Mouse (Mus musculus): ENCODE measurements around the gene Tspan8. TPM values are rescaled to one million over a fixed set of nuclear protein-coding genes. Genes with fewer than 3 reads are reported as not detected.
A peak's percentile ranks its signal among the peaks of the same experiment; 100 is the strongest.

Gene Tspan8
- polyA plus RNA-seq (2016; fragmentation: Nextera tagmentation; extraction: Ambion mirVana) = 0.32 and 0.46 TPM in 2 replicates

DNA sequence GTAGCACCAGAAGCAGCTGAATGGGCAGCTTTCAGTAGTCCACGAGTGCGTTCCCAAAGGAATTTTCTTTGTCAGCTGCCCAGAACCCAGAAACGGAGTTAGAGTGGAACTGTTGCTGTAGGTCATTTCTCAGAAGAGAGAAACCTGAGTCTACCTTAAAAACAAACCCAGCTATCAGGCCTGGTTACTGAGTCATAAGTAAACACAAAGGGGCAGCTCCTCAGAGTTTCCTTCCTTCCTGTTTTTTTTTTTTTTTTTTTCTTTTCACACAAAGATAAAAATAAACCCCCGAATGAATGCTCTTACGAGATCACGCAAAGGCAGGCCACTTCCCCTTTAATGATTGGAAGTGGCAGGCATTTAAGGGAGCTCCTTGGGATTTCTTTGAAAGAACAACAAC is at the start of gene Tspan8:
Gene Tspan8, plus strand, starts transcription at position 322 of the 400 bp plus-strand sequence.
- Histone ChIP-seq H3K4me2 (replicated peaks) (no peak within 1 kb of the TSS), H3K4me3 (no peak within 1 kb of the TSS), H3K27ac (replicated peaks) (no peak within 1 kb of the TSS), H3K27me3 (no peaks in the 10 kb centered on the region), H3K4me1 (no peaks in the 10 kb centered on the region), H3K36me3 (no peaks in the 10 kb centered on the region), H3K9ac (replicated peaks) (no peak within 1 kb of the TSS), H3K9me3 (no peaks in the 10 kb centered on the region)
- ATAC-seq (ENCODE audit: low FRiP score, low read depth) = no peak
- 74% methylated on average over 6 of the region's 6 CpGs for WGBS

DNA sequence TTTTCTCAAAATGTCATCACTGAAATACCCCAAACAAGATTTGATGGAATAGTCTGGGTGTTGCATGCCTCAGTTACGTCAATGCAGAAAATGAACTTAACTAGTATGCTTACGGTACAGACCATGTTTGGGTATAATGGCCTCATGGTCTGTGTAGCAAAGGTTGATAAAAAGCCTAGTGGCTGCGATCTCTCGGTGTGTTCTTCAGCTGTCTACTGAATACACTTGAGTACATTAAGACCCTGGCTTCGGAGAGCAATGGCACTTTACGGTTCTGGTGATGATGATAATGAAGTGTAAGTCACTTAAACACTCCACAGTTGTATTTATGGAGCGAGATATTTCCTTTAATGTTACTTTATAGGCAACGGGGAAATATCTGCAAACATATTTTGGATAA is 46.6 kb upstream of the Tspan8 start:
- H3K27me3 ChIP-seq = no peaks in the 10 kb centered on the region
- H3K4me3 ChIP-seq = no peak overlapping the region

DNA sequence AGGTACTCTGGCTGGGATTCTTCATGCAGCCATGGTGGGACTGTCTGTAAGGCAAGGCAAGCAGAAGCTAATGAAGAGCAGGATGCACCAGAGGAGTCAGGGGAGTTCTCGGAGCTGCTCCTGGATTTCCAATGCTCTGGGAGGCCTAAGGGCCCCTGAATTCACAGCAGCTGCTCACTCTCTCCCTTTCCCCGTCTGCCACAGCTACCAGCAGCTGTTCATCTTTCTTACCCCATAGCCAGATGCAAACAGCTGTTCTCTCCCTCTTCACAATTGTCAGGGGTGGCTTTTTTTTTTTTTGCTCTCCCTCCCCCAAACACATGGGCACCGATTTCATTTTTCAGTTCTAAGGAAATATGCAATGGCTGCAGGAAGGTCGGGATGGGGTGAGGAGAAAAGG is 42.2 kb upstream of the Tspan8 start:
- no peak for ATAC-seq (ENCODE audit: low FRiP score, low read depth)
- Histone ChIP-seq H3K4me3 (no peak overlapping the region), H3K4me1 (no peaks in the 10 kb centered on the region; the same call in 1 of the 2 replicates), H3K36me3 (no peaks in the 10 kb centered on the region), H3K27me3 (no peaks in the 10 kb centered on the region), H3K9ac (replicated peaks) (no peak overlapping the region), H3K27ac (replicated peaks) (no peak overlapping the region), H3K9me3 (no peaks in the 10 kb centered on the region), H3K4me2 (replicated peaks) (no peak overlapping the region)
- WGBS = 59% methylated on average over 4 of the region's 4 CpGs

More for the DNA sequence above, 46.6 kb upstream of the Tspan8 start:
- no peak for ATAC-seq (ENCODE audit: low FRiP score, low read depth)
- no peaks in the 10 kb centered on the region for H3K9me3 ChIP-seq
- 94% methylated on average over 8 of the region's 8 CpGs for WGBS
- no peak overlapping the region for H3K27ac ChIP-seq (replicated peaks)
- no peaks in the 10 kb centered on the region for H3K36me3 ChIP-seq
- H3K4me1 ChIP-seq = no peaks in the 10 kb centered on the region; the same call in 1 of the 2 replicates
- no peak overlapping the region for H3K9ac ChIP-seq (replicated peaks)
- no peak overlapping the region for H3K4me2 ChIP-seq (replicated peaks)

DNA sequence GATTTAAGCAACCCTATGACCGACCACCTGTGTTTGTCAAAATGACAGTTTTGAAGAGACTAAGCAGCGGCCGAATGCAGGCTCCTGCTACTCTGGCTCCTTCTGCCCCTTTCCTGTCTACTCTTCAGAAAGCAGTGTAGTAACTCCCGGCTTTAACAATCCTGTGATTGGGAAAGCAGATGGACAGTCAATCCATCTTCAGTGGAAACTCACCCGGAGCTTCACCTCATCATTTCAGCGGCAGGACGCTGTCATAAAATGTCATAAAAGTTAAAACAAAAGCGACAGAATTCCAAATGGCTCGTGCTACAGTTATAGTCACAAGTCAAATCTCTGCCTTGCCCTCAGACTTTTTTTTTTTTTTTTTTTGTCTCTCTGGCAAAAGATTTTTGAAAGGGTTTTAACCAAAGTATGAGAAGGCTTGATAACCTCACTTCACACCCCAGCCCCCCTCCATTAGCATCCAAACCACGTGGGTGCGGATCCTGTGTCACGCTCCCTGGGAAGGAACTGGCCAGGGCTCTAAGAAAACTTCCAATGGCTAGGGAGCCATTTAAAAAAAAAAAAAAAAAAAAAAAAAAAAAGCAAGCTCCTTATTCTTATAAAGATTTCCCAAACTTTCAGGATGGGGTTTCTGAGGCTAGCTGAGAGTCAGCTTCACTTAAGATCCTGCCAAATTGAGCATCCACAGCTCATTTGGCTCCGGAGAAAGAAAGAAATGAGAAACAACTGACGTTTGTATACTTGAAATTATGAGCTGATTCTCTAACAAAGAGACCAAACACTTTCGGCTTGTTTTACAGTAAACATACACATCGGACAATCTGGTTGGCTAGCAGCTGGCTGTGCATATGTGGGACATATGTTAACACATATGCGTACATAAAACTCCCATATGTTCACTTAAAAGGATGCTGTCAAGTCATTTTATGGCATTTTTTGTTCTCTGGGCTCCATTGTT is 40.4 kb upstream of the Tspan8 start:
- Histone ChIP-seq H3K36me3 (no peaks in the 10 kb centered on the region), H3K27ac (replicated peaks) (no peak overlapping the region), H3K9ac (replicated peaks) (no peak overlapping the region), H3K4me3 (no peak overlapping the region), H3K4me2 (replicated peaks) (no peak overlapping the region), H3K9me3 (no peaks in the 10 kb centered on the region), H3K4me1 (no peaks in the 10 kb centered on the region; the same call in 1 of the 2 replicates), H3K27me3 (no peaks in the 10 kb centered on the region)
- 74% methylated on average over 17 of the region's 17 CpGs for WGBS
- 0 out of 2 replicates have a peak, but pooled peaks have one; percentile 7 for ATAC-seq (ENCODE audit: low FRiP score, low read depth)

DNA sequence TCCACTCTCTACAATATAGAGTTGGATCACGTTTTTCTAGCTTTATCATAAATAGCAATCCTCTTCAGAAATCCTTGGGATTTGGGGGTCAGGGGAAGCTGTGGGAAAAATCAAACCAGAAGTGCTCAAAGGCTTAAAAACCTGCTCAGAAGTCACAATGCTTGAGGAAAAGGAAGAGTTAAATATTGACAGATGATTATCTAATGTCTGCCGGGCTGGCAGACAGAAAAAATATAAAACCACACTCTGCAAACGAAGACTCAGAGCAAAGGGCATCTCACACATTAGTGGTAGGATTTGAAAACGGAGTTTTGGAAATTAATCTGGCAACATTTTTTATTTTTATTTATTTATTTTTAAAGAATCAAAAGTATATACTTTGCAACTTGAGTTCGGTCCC is 39.3 kb upstream of the Tspan8 start:
- no peaks in the 10 kb centered on the region for H3K36me3 ChIP-seq
- no peak overlapping the region for H3K9ac ChIP-seq (replicated peaks)
- no peak for ATAC-seq (ENCODE audit: low FRiP score, low read depth)
- H3K4me3 ChIP-seq = no peak overlapping the region
- no peak overlapping the region for H3K4me2 ChIP-seq (replicated peaks)
- no peaks in the 10 kb centered on the region for H3K9me3 ChIP-seq
- WGBS = 74% methylated on average over 5 of the region's 5 CpGs
- no peak overlapping the region for H3K27ac ChIP-seq (replicated peaks)
- H3K27me3 ChIP-seq = no peaks in the 10 kb centered on the region
- no peaks in the 10 kb centered on the region; the same call in 1 of the 2 replicates for H3K4me1 ChIP-seq

DNA sequence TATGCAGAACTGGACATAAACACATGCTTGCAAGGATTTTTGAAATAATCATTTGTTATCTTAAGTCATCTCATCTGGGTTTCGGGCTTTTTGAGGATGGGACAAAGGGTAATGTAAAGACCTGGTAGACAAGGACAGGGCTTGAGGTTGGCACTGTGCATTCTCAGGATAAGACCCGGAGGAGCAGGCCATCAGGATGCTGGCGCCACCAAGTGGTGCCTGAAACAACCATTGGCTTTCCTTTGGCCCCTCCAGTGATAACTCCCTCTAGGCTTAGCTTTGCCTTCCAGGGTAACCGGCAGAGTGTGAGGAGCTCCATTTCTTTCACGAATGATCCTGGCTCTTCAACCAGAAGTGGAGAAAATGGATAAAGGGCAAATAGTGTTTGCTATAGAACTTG is 38.0 kb upstream of the Tspan8 start:
- no peak overlapping the region for H3K4me2 ChIP-seq (replicated peaks)
- H3K4me3 ChIP-seq = no peak overlapping the region
- no peaks in the 10 kb centered on the region for H3K9me3 ChIP-seq
- H3K27me3 ChIP-seq = no peaks in the 10 kb centered on the region
- H3K27ac ChIP-seq (replicated peaks) = no peak overlapping the region
- 45% methylated on average over 5 of the region's 5 CpGs for WGBS
- H3K36me3 ChIP-seq = no peaks in the 10 kb centered on the region
- H3K9ac ChIP-seq (replicated peaks) = no peak overlapping the region
- no peaks in the 10 kb centered on the region; the same call in 1 of the 2 replicates for H3K4me1 ChIP-seq
- ATAC-seq (ENCODE audit: low FRiP score, low read depth) = no peak

DNA sequence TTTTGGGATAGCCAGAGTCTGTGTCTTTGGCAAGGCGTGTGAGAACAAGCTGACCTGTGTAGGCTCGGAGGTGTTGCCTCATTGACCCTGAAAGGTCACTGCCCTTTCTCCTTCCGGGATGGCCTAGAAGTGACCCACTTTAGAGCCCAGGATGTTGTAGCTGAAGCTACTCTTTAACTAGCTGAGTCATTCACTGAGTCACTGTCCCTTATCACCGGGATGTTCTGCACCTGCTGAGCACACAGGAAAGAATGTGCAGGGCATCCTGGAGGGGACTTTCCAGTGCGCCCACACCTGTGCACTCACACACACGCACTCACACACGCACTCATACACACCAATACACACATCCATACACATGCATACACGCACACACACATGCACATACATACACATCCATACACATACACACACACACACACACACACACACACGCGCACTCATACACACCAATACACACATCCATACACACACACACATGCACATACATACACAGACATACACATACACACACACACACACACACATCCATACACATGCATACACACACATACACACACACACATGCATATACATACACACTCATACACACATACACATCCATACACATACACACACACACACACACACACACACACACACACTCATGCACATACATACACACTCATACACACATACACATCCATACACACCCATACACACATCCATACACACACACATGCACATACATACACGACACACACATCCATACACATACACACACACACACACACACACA is 36.2 kb upstream of the Tspan8 start:
- H3K4me2 ChIP-seq (replicated peaks) = no peak overlapping the region
- peak; percentile 34; the same call in 1 of the 2 replicates for ATAC-seq (ENCODE audit: low FRiP score, low read depth)
- WGBS = 84% methylated on average over 11 of the region's 11 CpGs

DNA sequence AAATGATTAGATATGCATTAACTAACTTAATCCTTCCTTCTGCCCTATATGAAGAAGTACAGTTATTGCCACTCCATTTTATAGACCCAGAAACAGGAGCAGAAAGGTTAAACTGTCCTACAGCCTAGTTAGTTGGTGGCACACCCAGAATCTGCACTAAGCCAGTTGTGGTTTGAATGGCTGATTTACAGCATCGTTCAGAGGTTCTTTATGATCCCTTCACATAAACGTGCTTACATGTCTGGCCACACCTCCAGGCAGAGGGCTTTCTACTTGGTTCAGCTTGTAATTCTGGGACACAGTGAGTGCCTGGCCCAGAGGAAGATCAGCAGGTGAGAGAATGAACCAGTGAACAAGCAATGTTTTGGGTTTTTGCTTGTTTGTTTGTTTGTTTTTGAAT is 33.4 kb upstream of the Tspan8 start:
- H3K4me2 ChIP-seq (replicated peaks) = no peak overlapping the region
- no peak for ATAC-seq (ENCODE audit: low FRiP score, low read depth)
- 83% methylated on average over 2 of the region's 2 CpGs for WGBS
- no peaks in the 10 kb centered on the region for H3K36me3 ChIP-seq
- no peak overlapping the region for H3K4me3 ChIP-seq
- H3K9me3 ChIP-seq = no peaks in the 10 kb centered on the region
- no peak overlapping the region for H3K9ac ChIP-seq (replicated peaks)
- H3K4me1 ChIP-seq = no peaks in the 10 kb centered on the region
- H3K27ac ChIP-seq (replicated peaks) = no peak overlapping the region
- H3K27me3 ChIP-seq = no peaks in the 10 kb centered on the region

More for the DNA sequence above, 36.2 kb upstream of the Tspan8 start:
- Histone ChIP-seq H3K36me3 (no peaks in the 10 kb centered on the region), H3K4me1 (no peaks in the 10 kb centered on the region), H3K4me3 (no peak overlapping the region), H3K27ac (replicated peaks) (no peak overlapping the region), H3K27me3 (no peaks in the 10 kb centered on the region), H3K9me3 (no peaks in the 10 kb centered on the region), H3K9ac (replicated peaks) (no peak overlapping the region)

DNA sequence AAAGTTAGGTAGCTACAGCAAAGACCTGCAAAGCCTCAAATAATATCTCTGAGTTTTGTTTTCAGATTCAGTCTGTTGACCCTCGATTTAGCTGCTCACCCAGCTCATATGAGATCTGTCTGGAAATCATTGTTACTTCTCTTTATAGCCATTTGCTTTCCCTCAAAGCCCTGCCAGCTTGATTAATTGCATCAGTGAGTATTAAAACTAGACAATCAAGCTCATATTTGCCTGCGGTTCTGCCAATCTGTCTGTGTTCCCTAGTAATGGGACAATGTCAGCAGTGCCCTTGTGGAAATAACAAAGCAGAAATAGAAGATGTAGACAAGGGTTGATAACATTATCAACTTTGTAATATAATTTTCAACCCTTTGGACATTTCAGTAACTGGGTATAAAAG is 25.8 kb upstream of the Tspan8 start:
- Histone ChIP-seq H3K27ac (replicated peaks) (no peak overlapping the region), H3K4me2 (replicated peaks) (no peak overlapping the region), H3K27me3 (no peaks in the 10 kb centered on the region), H3K36me3 (no peaks in the 10 kb centered on the region), H3K9ac (replicated peaks) (no peak overlapping the region), H3K9me3 (no peaks in the 10 kb centered on the region), H3K4me3 (no peak overlapping the region), H3K4me1 (peaks cover under 1% of the 10 kb centered on the region; the same call in 1 of the 2 replicates)
- WGBS = 76% methylated on average over 2 of the region's 2 CpGs
- no peak for ATAC-seq (ENCODE audit: low FRiP score, low read depth)

DNA sequence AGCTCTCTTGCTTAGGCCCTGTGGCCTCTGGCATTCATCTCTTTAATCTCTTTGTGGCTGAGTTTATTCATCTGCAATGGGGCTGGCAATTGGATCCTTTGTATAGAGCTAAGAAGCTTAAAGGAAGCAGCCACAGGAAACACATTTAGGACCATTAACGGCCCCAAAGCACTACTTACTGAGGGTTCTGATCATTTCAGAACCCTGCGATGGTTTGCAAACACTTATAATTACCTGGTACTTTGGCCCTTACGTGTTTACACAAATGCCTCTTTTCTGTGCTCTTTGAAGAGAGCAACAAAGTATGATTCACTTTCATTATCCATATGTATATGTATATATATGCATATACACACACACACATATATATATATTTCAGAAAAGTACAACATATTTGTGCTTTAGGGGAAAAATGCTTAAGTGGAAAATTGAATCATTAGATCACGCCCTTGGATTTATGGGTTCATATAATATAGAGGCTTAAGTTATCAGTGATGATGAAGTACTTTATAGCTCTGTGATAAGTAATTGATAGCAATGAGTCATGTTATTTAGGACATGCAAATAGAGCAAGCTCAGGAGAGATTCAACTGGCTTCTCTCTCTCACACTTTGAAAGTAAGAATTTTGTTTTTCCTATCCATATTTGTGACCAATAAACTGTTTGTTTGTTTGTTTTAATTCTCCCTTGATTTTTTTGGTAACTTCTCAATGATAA is 20.4 kb upstream of the Tspan8 start:
- Histone ChIP-seq H3K9ac (replicated peaks) (no peak overlapping the region), H3K36me3 (no peaks in the 10 kb centered on the region), H3K9me3 (no peaks in the 10 kb centered on the region), H3K27ac (replicated peaks) (no peak overlapping the region), H3K4me2 (replicated peaks) (no peak overlapping the region), H3K4me1 (peaks cover 4% of the 10 kb centered on the region; the same call in 1 of the 2 replicates), H3K27me3 (no peaks in the 10 kb centered on the region), H3K4me3 (no peak overlapping the region)
- WGBS = 35% methylated on average over 4 of the region's 4 CpGs
- ATAC-seq (ENCODE audit: low FRiP score, low read depth) = no peak

DNA sequence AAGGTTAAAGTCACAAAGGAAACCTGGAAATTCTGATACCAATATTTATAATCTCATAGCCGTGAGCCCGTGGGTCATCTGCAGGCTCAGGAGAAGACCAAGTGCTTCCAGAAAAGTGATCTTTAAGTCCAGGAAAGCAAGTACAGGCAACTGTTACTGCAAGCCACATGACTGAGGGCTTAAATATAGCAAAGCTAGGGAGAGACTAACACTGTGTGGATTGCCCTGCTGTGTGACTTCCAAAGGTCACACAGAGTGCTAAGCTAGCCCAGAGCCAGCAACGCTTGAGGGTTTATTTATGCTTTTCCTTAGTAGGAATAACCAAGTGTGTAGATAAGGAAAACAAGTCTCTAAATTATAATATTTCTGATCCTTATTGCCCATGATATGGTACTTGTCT is 15.2 kb upstream of the Tspan8 start:
- H3K4me2 ChIP-seq (replicated peaks) = no peak overlapping the region
- no peak overlapping the region for H3K27ac ChIP-seq (replicated peaks)
- WGBS = 80% methylated on average over 3 of the region's 3 CpGs
- H3K36me3 ChIP-seq = no peaks in the 10 kb centered on the region
- H3K9ac ChIP-seq (replicated peaks) = no peak overlapping the region
- H3K9me3 ChIP-seq = no peaks in the 10 kb centered on the region
- H3K4me3 ChIP-seq = no peak overlapping the region
- no peaks in the 10 kb centered on the region for H3K27me3 ChIP-seq
- ATAC-seq (ENCODE audit: low FRiP score, low read depth) = no peak
- H3K4me1 ChIP-seq = no peaks in the 10 kb centered on the region
